Mouse (Mus musculus): Measurements from ENCODE around the gene Aire. TPM values are rescaled to one million over a fixed set of nuclear protein-coding genes. Genes with fewer than 3 reads are reported as not detected.

Aire gene
- polyA plus RNA-seq, 1 experiment from 2014 or later = not detected

DNA sequence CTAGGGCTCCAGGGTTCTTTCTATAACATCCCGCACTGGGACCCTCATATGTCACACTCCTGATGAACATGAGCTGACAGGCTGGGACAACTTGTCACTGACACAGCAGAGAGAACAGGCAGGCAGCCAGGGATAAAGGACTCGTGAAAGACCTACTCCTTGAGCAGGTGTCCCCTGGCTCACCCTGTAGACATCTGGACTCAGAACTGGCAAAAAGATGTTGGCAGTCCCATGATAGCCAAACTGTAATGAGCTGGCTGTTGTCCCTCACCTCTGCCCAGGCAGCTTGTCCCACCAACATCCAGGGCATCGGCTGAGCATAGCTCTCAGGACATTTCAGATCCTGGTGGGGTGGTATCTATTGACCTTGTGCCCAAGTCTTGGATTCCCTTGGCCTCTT is 47.8 kb downstream of the Aire start:
- Histone ChIP-seq H3K4me3 (ENCODE audit: low read depth, low read length) (no peak overlapping the region), H3K4me2 (ENCODE audit: low read depth) (no peak overlapping the region), H3K27me3 (ENCODE audit: control insufficient read depth, insufficient read depth, low read length) (no peaks in the 10 kb centered on the region), H3K9me3 (ENCODE audit: control insufficient read depth, low read length) (no peaks in the 10 kb centered on the region), H3K4me1 (ENCODE audit: control insufficient read depth, insufficient read depth, low read length) (no peaks in the 10 kb centered on the region), H3K36me3 (ENCODE audit: control insufficient read depth, insufficient read depth, low read length) (peaks cover 29% of the 10 kb centered on the region), H3K9ac (ENCODE audit: low read length) (no peak overlapping the region), H3K27ac (ENCODE audit: low read depth, low read length) (no peak overlapping the region)
- 91% methylated on average over 3 of the region's 3 CpGs for WGBS
- ATAC-seq (ENCODE audit: insufficient read depth, low FRiP score, low TSS enrichment) (no peak), DNase-seq (ENCODE audit: low spot score) (no peak)

DNA sequence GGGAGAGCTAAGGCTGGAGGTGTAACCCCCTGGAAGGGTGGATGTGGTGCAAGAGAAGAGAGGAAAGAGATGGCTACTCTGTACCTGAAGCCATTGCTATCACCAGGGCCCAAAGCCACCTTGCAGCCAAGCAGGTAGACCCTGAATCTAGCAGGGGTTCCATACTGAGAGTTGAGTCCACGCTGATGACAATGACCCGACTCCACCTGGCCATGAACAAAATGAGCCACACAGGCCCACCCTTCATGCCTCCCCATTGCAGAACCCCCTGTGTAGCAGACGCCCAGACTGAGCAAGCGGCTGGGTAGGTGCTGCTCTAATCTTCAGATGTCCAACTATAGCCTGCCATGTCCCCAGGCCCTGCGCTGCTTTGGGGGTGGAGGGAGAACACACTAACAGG is 57.6 kb downstream of the Aire start:
- no peak overlapping the region for H3K27ac ChIP-seq (ENCODE audit: low read depth, low read length)
- no peak overlapping the region for H3K9ac ChIP-seq (ENCODE audit: low read length)
- H3K27me3 ChIP-seq (ENCODE audit: control insufficient read depth, insufficient read depth, low read length) = no peaks in the 10 kb centered on the region
- DNase-seq (ENCODE audit: low spot score) = no peak
- H3K36me3 ChIP-seq (ENCODE audit: control insufficient read depth, insufficient read depth, low read length) = peaks cover 15% of the 10 kb centered on the region
- no peak overlapping the region for H3K4me3 ChIP-seq (ENCODE audit: low read depth, low read length)
- 79% methylated on average over 5 of the region's 5 CpGs for WGBS
- H3K4me1 ChIP-seq (ENCODE audit: control insufficient read depth, insufficient read depth, low read length) = no peaks in the 10 kb centered on the region
- no peak for ATAC-seq (ENCODE audit: insufficient read depth, low FRiP score, low TSS enrichment)
- H3K9me3 ChIP-seq (ENCODE audit: control insufficient read depth, low read length) = no peaks in the 10 kb centered on the region
- H3K4me2 ChIP-seq (ENCODE audit: low read depth) = no peak overlapping the region

DNA sequence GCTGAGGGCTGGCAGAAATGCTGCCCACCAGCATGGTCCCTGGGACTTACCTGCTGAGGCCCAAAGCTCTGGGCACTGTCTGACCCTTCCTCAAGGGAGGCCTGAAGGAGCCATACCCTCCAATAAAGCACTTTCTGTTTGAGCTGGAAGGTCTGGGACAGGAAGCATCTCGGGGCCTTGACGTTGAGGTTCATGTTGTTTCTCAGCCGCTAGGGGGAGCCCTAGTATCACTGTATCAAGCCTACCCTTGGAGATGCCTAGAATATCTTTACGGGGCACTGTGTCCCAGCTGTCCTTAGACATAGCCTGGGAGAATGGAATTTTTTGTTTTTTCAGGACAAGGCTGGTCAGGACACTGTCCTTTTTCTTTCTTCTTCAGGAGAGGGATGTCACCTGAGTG is 58.8 kb downstream of the Aire start:
- peak; percentile 77 for DNase-seq (ENCODE audit: low spot score)
- Histone ChIP-seq H3K4me1 (ENCODE audit: control insufficient read depth, insufficient read depth, low read length) (0 out of 2 replicates have a peak, but pooled peaks cover 3% of the 10 kb centered on the region), H3K9ac (ENCODE audit: low read length) (no peak overlapping the region), H3K9me3 (ENCODE audit: control insufficient read depth, low read length) (no peaks in the 10 kb centered on the region), H3K27me3 (ENCODE audit: control insufficient read depth, insufficient read depth, low read length) (no peaks in the 10 kb centered on the region), H3K4me2 (ENCODE audit: low read depth) (no peak overlapping the region), H3K27ac (ENCODE audit: low read depth, low read length) (no peak overlapping the region), H3K4me3 (ENCODE audit: low read depth, low read length) (no peak overlapping the region), H3K36me3 (ENCODE audit: control insufficient read depth, insufficient read depth, low read length) (peaks cover 10% of the 10 kb centered on the region)
- ATAC-seq (ENCODE audit: insufficient read depth, low FRiP score, low TSS enrichment) = peak; percentile 70
- WGBS = 3% methylated on average over 4 of the region's 4 CpGs

Other genes starting within 250 kb of the Aire start
- not detected in 2 replicates for gene Gm9639, start 248.5 kb downstream of the Aire start, polyA plus RNA-seq (2014; fragmentation: Nextera tagmentation; extraction: Ambion mirVana)
- not detected in 2 replicates for gene Gm19668, start 244.5 kb downstream of the Aire start, polyA plus RNA-seq (2014; fragmentation: Nextera tagmentation; extraction: Ambion mirVana)
- not detected in 2 replicates for gene Gm9507, start 231.8 kb downstream of the Aire start, polyA plus RNA-seq (2014; fragmentation: Nextera tagmentation; extraction: Ambion mirVana)
- not detected in 2 replicates for gene Gm2696, start 228.9 kb downstream of the Aire start, polyA plus RNA-seq (2014; fragmentation: Nextera tagmentation; extraction: Ambion mirVana)
- not detected in 2 replicates for gene Krtap10-4, start 216.5 kb downstream of the Aire start, polyA plus RNA-seq (2014; fragmentation: Nextera tagmentation; extraction: Ambion mirVana)
- not detected in 2 replicates for gene Krtap10-10, start 207.7 kb downstream of the Aire start, polyA plus RNA-seq (2014; fragmentation: Nextera tagmentation; extraction: Ambion mirVana)
- not detected in 2 replicates for gene Gm36176, start 196.8 kb downstream of the Aire start, polyA plus RNA-seq (2014; fragmentation: Nextera tagmentation; extraction: Ambion mirVana)
- not detected in 2 replicates for gene Gm10318, start 190.8 kb downstream of the Aire start, polyA plus RNA-seq (2014; fragmentation: Nextera tagmentation; extraction: Ambion mirVana)
- gene Gm3285, start 181.6 kb downstream of the Aire start, polyA plus RNA-seq (2014; fragmentation: Nextera tagmentation; extraction: Ambion mirVana) = not detected in 2 replicates
- 4.3 and 4.8 TPM in 2 replicates for gene Lrrc3, start 141.1 kb downstream of the Aire start, polyA plus RNA-seq (2014; fragmentation: Nextera tagmentation; extraction: Ambion mirVana)
- gene Trpm2, start 73.0 kb downstream of the Aire start, polyA plus RNA-seq (2014; fragmentation: Nextera tagmentation; extraction: Ambion mirVana) = 0.58 and 1.4 TPM in 2 replicates
- gene 1810043G02Rik, start 65.1 kb downstream of the Aire start, polyA plus RNA-seq (2014; fragmentation: Nextera tagmentation; extraction: Ambion mirVana) = 35.9 and 42.5 TPM in 2 replicates
- 125 and 127 TPM in 2 replicates for gene Pfkl, start 33.5 kb downstream of the Aire start, polyA plus RNA-seq (2014; fragmentation: Nextera tagmentation; extraction: Ambion mirVana)
- not detected in 2 replicates for gene Dnmt3l, start 1.7 kb downstream of the Aire start, polyA plus RNA-seq (2014; fragmentation: Nextera tagmentation; extraction: Ambion mirVana)
- gene Icosl, start 25.7 kb upstream of the Aire start, polyA plus RNA-seq (2014; fragmentation: Nextera tagmentation; extraction: Ambion mirVana) = 1.4 TPM in 2 replicates
- 15.8 and 17.8 TPM in 2 replicates for gene D10Jhu81e, start 126.2 kb upstream of the Aire start, polyA plus RNA-seq (2014; fragmentation: Nextera tagmentation; extraction: Ambion mirVana)
- gene Pwp2, start 141.5 kb upstream of the Aire start, polyA plus RNA-seq (2014; fragmentation: Nextera tagmentation; extraction: Ambion mirVana) = 22.7 and 24.6 TPM in 2 replicates
- 16.1 and 18.6 TPM in 2 replicates for gene Trappc10, start 201.0 kb upstream of the Aire start, polyA plus RNA-seq (2014; fragmentation: Nextera tagmentation; extraction: Ambion mirVana)